Mouse (Mus musculus) CH12.LX (cell line): Measurements from ENCODE around the gene Kif21b.

ENCODE experiments used
- CTCF ChIP-seq, 2 experiments: IDR thresholded peaks in 1 of 2; conservative IDR thresholded peaks in 1 of 2; 2 replicates each; pipeline ENCODE4 v1.5.1; 2011 to 2012; ENCODE audit warnings: low read depth in 2 of 2, low read length in 2 of 2, improper control_type of control experiment in 1 of 2, inconsistent platforms in 1 of 2, mild to moderate bottlenecking in 1 of 2, moderate library complexity in 1 of 2
- E2F4 ChIP-seq: IDR thresholded peaks from 2 replicates; pipeline ENCODE4 v1.6.1; 2011; ENCODE audit warnings: low read depth, low read length, improper control_type of control experiment; ENCODE audit not compliant: insufficient replicate concordance
- EP300 ChIP-seq: IDR thresholded peaks from 2 replicates; pipeline ENCODE4 v1.6.1; 2011; ENCODE audit warnings: low read length, improper control_type of control experiment
- IRF4 ChIP-seq: IDR thresholded peaks from 2 replicates; pipeline ENCODE4 v1.6.1; 2014; ENCODE audit warnings: low read depth, mild to moderate bottlenecking, inconsistent platforms, low read length, improper control_type of control experiment
- JUN ChIP-seq: IDR thresholded peaks from 2 replicates; pipeline ENCODE4 v1.6.1; 2011; ENCODE audit warnings: low read depth, mild to moderate bottlenecking, low read length, improper control_type of control experiment, moderate library complexity; ENCODE audit not compliant: insufficient read depth
- POLR2A ChIP-seq: IDR thresholded peaks from 2 replicates; pipeline ENCODE4 v1.6.1; 2011; ENCODE audit warnings: low read depth, mild to moderate bottlenecking, improper control_type of control experiment, low read length
- SMC3 ChIP-seq: IDR thresholded peaks from 2 replicates; pipeline ENCODE4 v1.6.1; 2011; ENCODE audit warnings: low read depth, low read length, improper control_type of control experiment
- USF2 ChIP-seq: conservative IDR thresholded peaks from 2 replicates; pipeline ENCODE4 v1.6.1; 2011; ENCODE audit warnings: low read depth, low read length, improper control_type of control experiment

DNA sequence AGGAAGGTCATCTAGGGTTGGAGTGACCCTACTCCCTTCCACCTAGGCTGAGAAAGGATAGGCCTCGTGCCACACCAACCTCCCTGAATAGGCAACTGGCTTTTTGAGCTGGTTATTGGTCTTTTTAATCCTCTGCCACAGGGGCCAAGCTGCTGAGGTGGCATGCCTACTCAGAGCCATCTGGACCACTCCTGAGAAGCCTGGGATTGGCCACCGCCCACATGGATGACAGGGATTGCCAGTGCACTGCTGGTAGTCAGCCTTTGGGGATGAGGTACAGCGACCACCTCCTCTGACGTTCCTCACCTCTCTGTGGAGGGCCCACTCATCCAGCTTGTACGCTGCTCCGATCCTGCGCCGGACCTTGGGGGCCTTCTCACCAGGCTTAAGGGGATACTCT is 94.7 kb downstream of the Kif21b start:
- TF ChIP-seq EP300 (no peak), USF2 (no peak), POLR2A (no peak), JUN (no peak), SMC3 (no peak), E2F4 (no peak), CTCF (conservative IDR thresholded peaks at IDR 0.05 in 1 of 2, IDR thresholded peaks at IDR 0.05 in 1 of 2; ENCODE audit: low read depth in 2 of 2, low read length in 2 of 2) (no peak), IRF4 (no peak)
